Mouse (Mus musculus): Measurements from ENCODE around the gene Prkag2.

Prkag2 gene

DNA sequence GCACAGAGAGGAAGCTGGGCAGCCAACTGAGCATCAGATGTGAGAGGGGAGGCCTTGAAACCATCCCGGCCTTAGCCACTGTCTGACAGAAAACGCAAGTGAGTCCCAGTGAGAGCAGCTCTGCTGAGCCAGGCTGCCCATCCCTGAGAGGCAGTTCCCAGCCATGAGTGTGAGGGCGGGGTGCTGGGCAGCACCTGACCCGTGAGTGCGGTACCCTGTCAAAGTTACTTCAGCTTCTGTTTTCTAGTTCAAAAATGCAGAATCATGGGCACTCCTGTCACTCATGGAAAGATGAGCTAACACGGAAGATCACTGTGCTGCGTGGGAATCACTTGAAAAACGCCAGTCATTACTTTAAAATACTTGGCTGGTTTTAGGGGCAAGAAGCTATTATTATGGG is 49.6 kb downstream of the Prkag2 start:
- intact Hi-C loops (cut with DNase I): no loop called here

GRCm38 (mm10) chr5:25047670-25048069 is 52.8 kb downstream of the Prkag2 start:
- intact Hi-C loops (cut with DNase I): no loop called here

- intact Hi-C loops (cut with DNase I): no loop called here
These were observed 53.7 kb downstream of the Prkag2 start for GRCm38 (mm10) chr5:25046762-25047161.

DNA sequence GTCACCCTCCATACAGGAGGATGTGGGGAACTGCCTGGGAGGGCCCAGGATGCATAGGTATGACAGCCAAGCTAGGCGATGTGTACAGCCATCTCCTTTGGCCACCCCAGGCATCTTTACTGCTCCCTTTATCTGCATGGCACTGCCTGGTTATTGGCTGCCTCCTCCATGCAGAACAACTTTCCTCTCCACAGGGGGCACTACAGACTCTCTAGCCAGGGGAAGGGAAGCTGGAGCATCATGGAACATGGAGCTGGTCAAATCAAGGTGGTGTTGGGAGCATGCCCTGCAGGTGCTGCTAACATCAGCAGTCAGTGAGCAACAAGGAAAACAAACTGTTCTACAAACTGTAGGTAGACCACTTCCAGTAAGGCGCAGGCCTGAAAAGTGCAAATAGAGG is 56.4 kb downstream of the Prkag2 start:
- intact Hi-C loops (cut with DNase I): no loop called here

GRCm38 (mm10) chr5:25041947-25042346 is 58.5 kb downstream of the Prkag2 start:
- intact Hi-C loops (cut with DNase I): no loop called here

- intact Hi-C loops (cut with DNase I): no loop called here
These were observed 59.1 kb downstream of the Prkag2 start for GRCm38 (mm10) chr5:25041307-25041706.

GRCm38 (mm10) chr5:25040903-25041302 is 59.5 kb downstream of the Prkag2 start:
- intact Hi-C loops (cut with DNase I): no loop called here

- intact Hi-C loops (cut with DNase I): no loop called here
These were observed 61.6 kb downstream of the Prkag2 start for GRCm38 (mm10) chr5:25038827-25039226.

GRCm38 (mm10) chr5:25035391-25035790 is 65.1 kb downstream of the Prkag2 start:
- intact Hi-C loops (cut with DNase I): no loop called here

DNA sequence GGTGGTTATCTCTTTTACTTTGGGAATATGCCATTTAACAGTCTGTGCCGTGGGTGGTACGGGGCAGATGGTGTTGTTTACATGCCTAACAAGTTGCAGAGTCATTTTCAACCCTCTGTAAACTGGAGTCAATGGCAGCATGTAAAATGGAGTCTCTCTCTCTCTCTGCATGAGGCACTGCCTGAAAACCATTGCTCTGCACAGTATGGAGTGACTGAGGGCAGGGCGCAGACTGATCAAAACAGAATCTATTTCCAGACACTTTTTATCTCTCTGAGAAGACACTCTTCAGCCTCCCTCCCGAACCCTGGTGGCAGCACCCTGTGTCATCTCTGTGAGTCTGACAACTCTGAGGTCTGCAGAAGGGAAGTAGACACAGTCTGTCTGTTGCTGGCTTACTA is 69.0 kb downstream of the Prkag2 start:
- intact Hi-C loops (cut with DNase I): no loop called here

DNA sequence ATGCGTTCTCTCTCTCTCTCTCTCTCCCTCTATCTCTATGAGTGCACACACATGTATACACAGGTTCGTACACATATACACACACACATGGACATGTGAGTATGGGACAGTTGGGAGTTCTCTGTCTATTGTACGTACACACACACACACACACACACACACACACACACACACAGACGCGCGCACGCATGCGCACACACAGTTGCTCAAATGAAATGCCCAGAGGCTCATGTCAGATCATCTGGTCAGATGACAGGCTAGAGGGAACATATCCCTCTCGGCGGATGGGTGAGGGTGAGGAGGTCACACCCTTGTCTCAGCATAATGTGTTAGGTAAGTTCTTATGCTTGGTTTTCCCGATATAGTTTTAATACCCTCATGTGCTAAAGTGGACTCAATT is 69.4 kb downstream of the Prkag2 start:
- intact Hi-C loops (cut with DNase I): no loop called here

GRCm38 (mm10) chr5:25030276-25030681 is 70.2 kb downstream of the Prkag2 start:
- intact Hi-C loops (cut with DNase I): no loop called here

GRCm38 (mm10) chr5:25027673-25028072 is 72.8 kb downstream of the Prkag2 start:
- intact Hi-C loops (cut with DNase I): loop anchor here (5.0 kb wide), 1 partner anchor 55 kb away; no protein-coding TSS in a partner anchor

GRCm38 (mm10) chr5:25025309-25026019 is 75.0 kb downstream of the Prkag2 start:
- intact Hi-C loops (cut with DNase I): loop anchor here (5.0 kb wide), 1 partner anchor 57 kb away; no protein-coding TSS in a partner anchor

DNA sequence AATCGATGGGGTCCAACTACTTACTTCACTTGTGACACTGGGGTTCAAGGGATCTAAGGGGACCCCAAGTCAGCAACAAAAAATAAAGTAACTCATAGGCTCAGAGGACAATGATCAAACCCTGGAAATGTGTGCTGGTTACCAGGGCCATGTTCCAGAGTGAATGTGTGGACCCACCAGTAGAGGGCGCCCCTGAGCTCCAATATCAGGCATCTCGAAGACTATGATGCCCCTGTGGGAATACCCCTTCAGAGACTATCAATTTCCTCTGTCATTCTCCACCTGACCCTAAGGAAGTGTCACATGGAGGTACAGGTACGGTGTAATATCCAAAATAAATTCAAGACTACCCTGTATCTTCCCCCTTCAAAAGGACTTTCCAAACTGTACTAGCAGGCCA is 77.5 kb downstream of the Prkag2 start:
- intact Hi-C loops (cut with DNase I): loop anchor here (2.0 kb wide), 1 partner anchor 142 kb away; no protein-coding TSS in a partner anchor

DNA sequence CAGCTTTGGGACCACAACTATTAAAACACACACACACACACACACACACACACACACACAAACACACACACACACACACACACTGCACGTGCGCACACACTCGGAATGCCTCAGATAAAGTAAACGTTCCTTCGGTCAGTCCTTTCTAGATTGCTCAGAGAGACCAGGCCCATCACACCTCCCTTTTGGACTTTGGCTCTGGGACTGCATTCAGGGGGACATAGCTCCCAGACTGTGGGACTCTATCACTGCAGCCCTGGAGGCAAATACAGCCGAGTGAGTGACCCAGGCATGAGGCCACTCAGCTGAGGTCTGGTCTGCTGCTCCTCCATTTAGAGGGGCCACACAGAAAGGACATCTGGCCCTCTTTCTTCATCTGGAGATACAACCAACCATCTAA is 81.2 kb downstream of the Prkag2 start:
- intact Hi-C loops (cut with DNase I): loop anchor here (10.0 kb wide), 1 partner anchor 224 kb away; no protein-coding TSS in a partner anchor

DNA sequence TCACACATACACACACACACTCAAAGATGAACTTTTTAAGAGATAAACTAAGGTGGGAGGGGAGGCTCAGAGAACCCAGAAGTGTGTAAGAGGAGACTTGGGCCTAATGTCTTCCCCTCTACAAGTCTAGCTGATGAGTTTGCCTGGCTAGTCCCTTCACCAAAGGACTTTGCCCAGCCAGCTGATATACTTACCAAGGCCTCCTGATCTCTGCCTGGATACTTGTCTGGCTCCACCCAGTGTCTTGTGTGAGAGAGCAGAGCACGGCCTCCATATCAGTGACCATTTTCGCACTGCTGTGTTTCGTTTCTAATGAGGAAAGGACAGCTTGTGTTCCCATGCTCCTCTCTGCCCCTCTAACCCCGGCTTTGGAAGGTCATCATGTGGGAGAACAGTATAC is 88.3 kb downstream of the Prkag2 start:
- intact Hi-C loops (cut with DNase I): loop anchor here (10.0 kb wide), 1 partner anchor 217 kb away; no protein-coding TSS in a partner anchor

DNA sequence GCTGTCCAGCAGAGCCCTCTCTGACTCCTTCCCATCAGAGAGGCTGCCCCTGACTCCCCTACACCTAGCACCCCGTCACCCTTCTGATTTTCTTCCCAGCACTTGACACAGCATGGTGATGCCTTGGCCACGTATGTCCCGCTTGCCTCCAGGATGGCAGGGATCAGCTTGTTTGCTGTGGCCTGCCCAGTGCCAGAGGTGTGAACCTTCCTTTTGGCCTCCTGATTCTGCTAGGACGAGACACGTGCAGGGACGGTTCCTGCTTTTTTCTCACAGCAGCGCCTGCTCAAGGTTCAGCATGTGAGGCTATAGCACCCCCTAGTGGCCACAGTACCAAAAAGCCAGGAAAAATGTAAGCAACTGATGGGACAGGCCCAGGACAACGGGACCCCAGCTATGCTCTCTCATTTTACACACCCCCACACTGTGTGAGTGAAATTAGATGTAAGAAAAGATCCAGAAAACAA is 89.4 kb downstream of the Prkag2 start:
- intact Hi-C loops (cut with DNase I): loop anchor here (2.0 to 10.0 kb wide), 3 partner anchors 106 to 336 kb away; no protein-coding TSS in a partner anchor

GRCm38 (mm10) chr5:25010438-25010892 is 90.0 kb downstream of the Prkag2 start:
- intact Hi-C loops (cut with DNase I): loop anchor here (2.0 to 10.0 kb wide), 3 partner anchors 106 to 336 kb away; no protein-coding TSS in a partner anchor

DNA sequence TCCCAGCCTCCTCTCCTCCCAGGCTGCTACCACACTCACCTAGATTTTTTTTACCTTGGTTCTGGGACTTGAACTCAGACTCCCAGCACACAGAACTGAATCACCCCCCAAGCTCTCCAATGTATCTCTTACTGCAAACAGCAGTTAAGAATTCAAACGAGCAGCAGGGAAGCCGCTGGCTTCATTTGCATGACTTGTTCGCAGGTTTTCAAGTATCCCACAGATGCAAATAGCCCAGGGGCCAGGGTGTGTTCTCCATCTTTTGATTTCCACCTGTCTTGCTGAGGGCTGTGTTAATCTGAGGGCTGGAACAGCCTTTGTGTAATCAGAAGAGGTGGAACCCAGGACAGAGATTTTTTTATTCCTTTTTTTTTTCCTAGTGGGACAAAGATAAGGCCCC is 90.7 kb downstream of the Prkag2 start:
- intact Hi-C loops (cut with DNase I): loop anchor here (2.0 to 10.0 kb wide), 3 partner anchors 105 to 335 kb away; no protein-coding TSS in a partner anchor

GRCm38 (mm10) chr5:25008966-25009365 is 91.5 kb downstream of the Prkag2 start:
- intact Hi-C loops (cut with DNase I): no loop called here

GRCm38 (mm10) chr5:25006848-25007247 is 93.6 kb downstream of the Prkag2 start:
- intact Hi-C loops (cut with DNase I): no loop called here
